Mouse (Mus musculus) spleen, postnatal 10 days (tissue): ENCODE measurements around the gene Ftcd.
A peak's percentile ranks its signal among the peaks of the same experiment; 100 is the strongest.

ENCODE experiments used
- DNase-seq, 2 experiments: peaks; one replicate each; pipeline ENCODE4 v3.0.0; 2021 to 2022; ENCODE audit warnings: low spot score in 2 of 2

Ftcd gene

DNA sequence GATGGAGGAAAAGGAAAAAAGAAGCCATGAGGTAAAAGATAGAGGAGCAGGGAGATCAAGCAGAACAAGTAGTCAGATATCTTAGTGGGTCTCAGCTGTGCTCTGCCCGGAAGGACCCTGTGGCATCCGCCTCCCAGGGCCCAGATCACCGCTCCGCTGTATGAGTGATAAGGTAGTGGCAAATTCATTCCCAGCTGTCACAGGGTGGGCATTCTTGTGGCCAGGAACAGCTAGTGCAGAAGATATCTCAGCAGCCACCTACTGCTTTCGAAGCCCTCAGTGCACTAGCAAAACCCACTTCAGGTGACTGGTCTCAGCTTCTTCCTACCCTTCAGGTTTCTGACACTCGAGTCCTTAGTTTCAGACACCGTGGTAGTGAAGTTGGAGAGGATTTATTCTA lies 37.0 kb downstream of the Ftcd start:
- no peak for DNase-seq

DNA sequence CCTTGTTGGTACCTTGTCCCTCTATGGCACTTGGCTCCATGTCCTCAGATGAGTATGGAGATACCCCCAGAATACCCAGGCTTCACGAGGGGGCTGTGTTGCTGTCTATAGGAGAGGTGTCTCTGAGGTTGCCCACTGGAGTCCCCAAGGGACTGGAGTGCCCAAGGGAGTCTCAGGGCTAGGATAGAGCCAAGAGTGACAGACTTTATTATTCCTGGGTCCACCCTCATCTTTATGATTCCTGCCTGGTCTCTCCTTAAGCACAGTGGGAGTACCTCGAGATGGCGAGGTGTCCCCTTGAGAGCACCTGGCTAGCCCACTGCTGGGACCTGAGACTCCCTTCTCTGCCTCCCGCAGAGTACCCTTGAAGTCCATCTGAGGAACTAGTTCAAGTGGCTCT lies 47.0 kb downstream of the Ftcd start:
- no peak for DNase-seq

DNA sequence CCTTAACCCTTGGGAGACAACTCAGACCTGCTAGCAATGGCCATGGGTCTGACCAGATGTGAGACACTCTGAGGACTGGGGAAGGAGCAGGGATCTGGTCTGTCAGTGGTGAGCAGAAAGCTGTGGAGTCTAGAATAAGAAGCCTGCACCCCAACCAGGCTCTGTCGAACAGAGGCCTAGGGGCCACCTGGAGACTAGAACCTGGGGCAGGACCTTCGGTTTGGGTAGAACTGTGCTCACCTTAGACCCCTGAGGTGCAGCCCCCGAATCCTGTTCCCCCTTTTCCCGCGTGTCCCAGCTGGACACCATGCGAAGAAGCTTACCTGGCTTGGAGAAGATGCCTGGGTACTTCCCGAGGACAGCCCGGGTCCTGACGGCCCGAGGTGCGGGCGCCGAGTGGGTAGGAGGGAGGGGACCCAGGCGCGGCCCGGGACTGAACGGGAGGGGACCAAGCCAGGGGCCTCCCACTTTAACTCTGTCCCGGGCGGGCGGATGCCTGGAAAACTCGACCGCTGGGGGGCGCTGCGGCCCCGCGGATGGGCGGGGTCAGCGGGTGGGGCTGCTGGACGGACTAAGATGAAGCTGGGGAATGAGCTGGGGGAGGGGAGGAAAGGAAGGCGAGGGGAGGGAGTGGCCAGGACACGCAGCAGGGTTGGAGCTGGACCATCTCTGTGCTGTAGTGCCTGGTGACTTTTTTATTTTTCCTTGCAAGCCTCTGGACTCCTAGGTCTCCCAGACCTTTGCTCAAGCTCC lies 47.7 kb downstream of the Ftcd start, which contains the start of gene Col6a2:
Gene Col6a2 (minus strand): TSS at position 703 of the 753 bp plus-strand sequence.
- DNase-seq = peak; percentile 22 to 63

DNA sequence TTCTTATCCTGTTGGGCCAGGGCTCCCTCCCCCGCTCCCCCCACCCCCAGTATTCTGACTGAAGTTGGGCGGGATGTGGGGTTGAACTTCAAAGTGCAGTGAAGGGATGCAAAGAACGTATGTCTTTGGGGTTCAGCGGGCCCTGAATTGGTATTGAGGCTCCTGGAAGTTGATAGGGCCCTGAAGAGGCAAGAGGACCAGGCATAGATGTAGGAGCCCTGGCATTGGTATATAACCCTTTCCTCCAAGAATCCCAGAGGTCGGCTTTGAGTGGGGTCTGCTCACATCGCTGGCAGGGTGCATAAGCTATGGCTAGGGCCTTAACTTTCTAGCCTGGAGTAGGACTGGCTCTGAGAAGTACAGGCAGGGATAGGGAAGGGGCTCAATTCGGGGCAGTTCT lies 48.3 kb downstream of the Ftcd start:
- DNase-seq = no peak

DNA sequence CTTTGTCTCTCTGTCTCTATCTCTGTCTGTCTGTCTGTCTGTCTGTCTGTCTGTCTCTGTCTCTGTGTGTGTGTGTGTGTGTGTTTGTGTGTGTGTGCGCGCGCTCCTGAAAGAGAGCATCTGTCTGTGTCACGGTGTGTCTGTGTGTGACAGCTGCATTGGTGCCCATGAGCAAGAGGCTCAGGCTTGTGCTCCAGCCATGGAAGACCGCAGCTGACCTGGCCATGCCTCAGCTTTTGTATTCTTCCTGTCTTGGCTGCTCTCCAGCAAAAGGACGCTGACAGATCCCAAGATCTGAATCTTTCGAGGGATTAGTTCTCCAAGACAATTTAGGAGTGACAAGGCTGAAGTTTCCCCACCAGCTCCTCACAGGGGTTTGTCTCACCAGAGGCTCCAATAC lies 49.5 kb downstream of the Ftcd start:
- no peak for DNase-seq

DNA sequence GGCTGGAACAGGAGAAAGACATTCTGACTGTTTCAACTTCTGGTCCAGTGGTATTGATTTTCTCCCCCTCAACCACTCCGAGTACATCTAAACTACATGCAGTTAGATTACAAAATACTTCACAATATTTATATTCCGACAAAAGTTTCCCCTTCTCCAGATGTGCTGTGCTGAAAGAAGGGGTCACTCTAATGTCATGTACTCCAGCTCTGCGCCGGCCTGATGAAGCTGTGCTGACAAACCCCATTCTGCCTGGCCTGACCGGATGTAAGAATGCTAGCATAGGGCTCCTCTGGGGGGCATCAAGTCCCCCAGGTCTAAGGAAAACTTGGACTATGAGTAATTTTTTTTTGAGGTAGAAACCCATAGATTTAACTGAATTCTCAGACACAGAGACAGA lies 52.3 kb downstream of the Ftcd start:
- no peak for DNase-seq

DNA sequence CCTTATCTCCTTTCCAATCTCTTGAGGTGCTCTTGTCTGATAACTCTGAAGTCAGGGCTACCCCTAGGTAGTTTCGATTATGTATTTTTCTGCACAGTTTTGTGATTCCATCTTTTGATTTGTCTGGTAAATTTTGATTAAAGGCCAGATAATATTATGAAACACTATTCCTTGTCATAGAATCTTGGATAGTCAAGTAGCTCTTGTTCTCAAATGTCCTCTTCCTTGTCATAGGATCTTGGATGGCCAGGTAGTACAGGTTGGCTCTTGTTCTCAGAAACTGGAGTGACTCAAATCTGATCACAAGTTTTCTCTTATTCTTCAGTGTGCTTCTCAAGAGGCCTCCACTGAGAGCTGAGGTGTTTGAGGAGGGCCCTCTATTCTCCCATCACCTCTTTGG lies 55.2 kb downstream of the Ftcd start:
- DNase-seq = no peak

DNA sequence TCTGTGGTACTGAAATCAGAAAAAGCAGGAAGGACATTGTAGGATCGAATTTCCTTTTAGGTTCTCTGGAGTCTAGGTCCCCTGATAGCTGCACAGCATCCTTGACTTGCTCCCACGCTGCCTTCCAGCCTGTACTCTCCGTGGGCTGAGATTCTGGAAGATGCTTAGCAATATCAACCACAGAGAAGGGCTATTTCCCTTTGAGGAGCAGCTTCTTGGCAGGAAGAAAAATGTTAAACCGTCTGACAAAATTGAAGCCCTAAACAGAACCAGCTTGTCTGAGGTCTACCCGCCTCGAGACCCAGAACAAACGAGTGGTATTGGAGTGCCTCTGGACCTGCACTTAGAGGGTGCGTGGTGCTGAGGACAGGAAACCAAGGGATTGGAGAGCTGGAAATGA lies 57.2 kb downstream of the Ftcd start:
- DNase-seq = no peak

DNA sequence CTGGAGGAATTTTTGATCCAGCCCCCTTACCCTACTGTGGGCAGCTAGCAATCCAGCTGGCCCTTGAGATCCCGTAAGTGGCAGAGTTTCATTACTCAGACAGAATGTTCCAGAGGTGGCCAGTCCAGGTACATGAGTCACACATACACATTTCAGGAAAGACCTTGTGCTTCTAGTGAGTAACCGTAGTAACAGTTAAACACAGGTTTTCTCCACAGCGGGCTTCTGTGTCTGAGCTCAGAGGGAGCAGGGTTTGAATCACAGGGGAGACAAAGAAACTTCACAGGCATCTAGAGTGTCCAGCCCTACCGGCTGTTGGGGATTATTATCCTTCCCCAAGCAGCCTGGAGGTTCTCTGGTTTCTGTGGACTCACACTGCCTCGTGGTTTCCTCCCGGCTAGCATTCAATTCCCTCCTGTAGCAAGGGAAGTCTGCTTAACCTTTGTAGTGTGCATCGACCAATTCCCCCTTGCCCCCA lies 58.7 kb downstream of the Ftcd start:
- DNase-seq = no peak

DNA sequence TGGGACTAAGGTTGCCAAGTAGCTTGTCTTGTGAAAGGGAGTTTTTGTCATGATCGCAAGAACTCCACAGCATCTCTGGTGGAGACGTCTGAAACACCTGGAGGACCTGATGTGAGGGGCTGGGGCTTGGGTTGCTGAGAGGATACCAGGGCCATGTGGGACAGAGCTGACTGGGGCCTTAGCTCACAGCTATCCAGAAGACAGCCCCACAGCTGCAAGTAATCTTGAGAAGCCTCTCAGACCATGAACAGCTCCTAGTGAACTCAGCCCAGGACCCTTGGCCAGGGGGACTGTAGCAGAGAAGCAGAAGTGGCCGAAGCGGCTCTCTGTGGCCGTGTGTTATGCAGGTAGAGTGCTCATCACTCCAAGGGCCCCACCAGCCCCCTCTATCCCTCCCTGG lies 59.1 kb downstream of the Ftcd start:
- DNase-seq = no peak

DNA sequence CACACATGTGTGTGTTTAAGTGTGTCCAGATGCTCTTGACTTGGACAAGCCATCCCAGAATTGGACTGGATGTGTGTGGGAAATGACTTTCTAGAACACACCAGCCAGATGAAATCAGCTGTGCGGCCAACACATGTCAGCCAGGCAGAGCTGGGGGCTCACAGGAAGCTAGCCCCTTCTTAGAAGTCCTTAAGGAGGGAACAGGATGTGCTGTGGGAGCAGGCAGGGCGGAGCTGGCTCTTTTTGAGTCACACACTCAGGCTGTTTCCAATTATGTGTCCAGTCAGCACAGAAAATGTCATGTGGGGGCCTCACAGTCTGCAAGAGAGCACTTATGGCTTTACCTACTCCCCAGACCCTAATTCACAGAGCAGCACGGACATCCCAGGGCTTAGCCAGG lies 60.6 kb downstream of the Ftcd start:
- DNase-seq = no peak

DNA sequence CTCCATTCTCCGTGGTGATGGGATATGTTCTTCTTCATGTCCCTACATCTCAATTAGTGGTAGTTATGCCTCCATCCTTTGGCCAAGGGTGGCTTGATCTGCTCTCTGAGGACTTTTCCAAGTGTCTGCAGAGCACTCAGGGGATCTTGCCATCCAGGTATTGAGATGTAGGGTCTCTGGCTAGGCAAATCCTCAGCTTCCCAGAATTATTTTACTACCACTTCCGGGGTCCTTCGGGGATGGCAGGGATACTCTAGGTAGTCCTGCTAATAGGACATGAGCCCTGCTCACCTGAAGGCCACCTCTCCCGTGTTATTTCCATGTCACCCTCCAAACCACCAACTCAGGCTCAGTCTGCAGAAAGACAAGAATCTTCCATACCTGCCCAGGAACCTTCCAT lies 61.2 kb downstream of the Ftcd start:
- no peak for DNase-seq
